19 mouse cellular contexts compared by ENCODE assay signal in genomic region chr9:96851634-96852033, GRCm38 (mm10). TPM values are rescaled to one million over a fixed set of nuclear protein-coding genes. Genes with fewer than 3 reads are reported as not detected.
DNase-seq lines count a peak whose midpoint lies in the region; ATAC-seq and TF ChIP-seq lines count a peak whose summit lies in the region.
"Had no signal": no experiment of that assay in that cellular context is flagged by ENCODE, and none has a peak within 500 bp of the region (broad histone marks: within the 10 kb centered on the region; RNA-seq: fewer than 3 reads in every experiment).

No protein-coding gene starts in this region.

- H3K4me1 ChIP-seq in midbrain, embryonic 13.5 days (replicated peaks), result peaks cover 17% of the 10 kb centered on the region
- peaks cover 16% of the 10 kb centered on the region for H3K4me1 ChIP-seq in midbrain, embryonic 10.5 days
- H3K4me1 ChIP-seq in stomach, postnatal 0 days (replicated peaks; ENCODE audit: control insufficient read depth, insufficient read depth), result peaks cover 2% of the 10 kb centered on the region; the same call in 1 of the 2 replicates
- H3K4me1 ChIP-seq: heart, embryonic 10.5 days had no signal

- H3K36me3 ChIP-seq in midbrain, embryonic 13.5 days, result peaks cover 3% of the 10 kb centered on the region; the same call in 1 of the 2 replicates
- H3K36me3 ChIP-seq in midbrain, embryonic 10.5 days, result peaks cover 29% of the 10 kb centered on the region
- no peaks in the 10 kb centered on the region for H3K36me3 ChIP-seq in stomach, postnatal 0 days (ENCODE audit: control insufficient read depth, insufficient read depth, low read length)
- H3K36me3 ChIP-seq: G1E; limb, embryonic 15.5 days; midbrain, embryonic 12.5 days had no signal

- H3K4me3 ChIP-seq in layer of hippocampus, adult 2 months, result no peak overlapping the region
- H3K4me3 ChIP-seq in midbrain, embryonic 13.5 days (replicated peaks), result no peak overlapping the region
- H3K4me3 ChIP-seq in midbrain, embryonic 10.5 days, result no peak overlapping the region
- no peak overlapping the region for H3K4me3 ChIP-seq in stomach, postnatal 0 days (ENCODE audit: low read depth, low read length)
- H3K4me3 ChIP-seq: heart, embryonic 10.5 days; limb, embryonic 15.5 days; midbrain, embryonic 12.5 days; myocyte had no signal

- TF ChIP-seq CTCF in layer of hippocampus, adult 2 months (conservative IDR thresholded peaks at IDR 0.05), result no peak
- TF ChIP-seq CTCF in stomach, postnatal 0 days (IDR thresholded peaks at IDR 0.05; ENCODE audit: low read depth), result no peak

- H3K27me3 ChIP-seq in midbrain, embryonic 13.5 days, result no peaks in the 10 kb centered on the region
- H3K27me3 ChIP-seq in midbrain, embryonic 10.5 days (ENCODE audit: low read depth, poor library complexity, severe bottlenecking), result no peaks in the 10 kb centered on the region
- no peaks in the 10 kb centered on the region for H3K27me3 ChIP-seq in stomach, postnatal 0 days (ENCODE audit: control insufficient read depth, insufficient read depth, low read length)
- H3K27me3 ChIP-seq: limb, embryonic 15.5 days; midbrain, embryonic 12.5 days had no signal

- no peaks in the 10 kb centered on the region for H3K9me3 ChIP-seq in midbrain, embryonic 13.5 days
- no peaks in the 10 kb centered on the region for H3K9me3 ChIP-seq in midbrain, embryonic 10.5 days (replicated peaks)
- H3K9me3 ChIP-seq in stomach, postnatal 0 days (ENCODE audit: control insufficient read depth, low read length), result no peaks in the 10 kb centered on the region
- H3K9me3 ChIP-seq: G1E; heart, embryonic 10.5 days; limb, embryonic 15.5 days; midbrain, embryonic 12.5 days had no signal

- ATAC-seq in midbrain, embryonic 13.5 days, result no peak
- peak; percentile 52; the same call in 1 of the 2 replicates for ATAC-seq in stomach, postnatal 0 days (ENCODE audit: low FRiP score, low TSS enrichment)
- ATAC-seq: forebrain, embryonic 14.5 days; liver, postnatal 0 days had no signal

- no peak overlapping the region for H3K4me2 ChIP-seq in midbrain, embryonic 13.5 days (replicated peaks)
- H3K4me2 ChIP-seq in stomach, postnatal 0 days (replicated peaks; ENCODE audit: low read depth), result no peak overlapping the region
- H3K4me2 ChIP-seq: limb, embryonic 15.5 days; midbrain, embryonic 12.5 days had no signal

- peak overlapping the region; percentile 19; the same call in 1 of the 2 replicates for H3K27ac ChIP-seq in layer of hippocampus, adult 2 months
- H3K27ac ChIP-seq in midbrain, embryonic 13.5 days, result no peak overlapping the region
- no peak overlapping the region for H3K27ac ChIP-seq in midbrain, embryonic 10.5 days (replicated peaks)
- peak overlapping the region; percentile 30; the same call in 1 of the 2 replicates for H3K27ac ChIP-seq in stomach, postnatal 0 days (replicated peaks)
- H3K27ac ChIP-seq: heart, embryonic 10.5 days; limb, embryonic 15.5 days; midbrain, embryonic 12.5 days had no signal

- TF ChIP-seq EP300 in stomach, postnatal 0 days (optimal IDR thresholded peaks at IDR 0.05), result no peak

- DNase-seq in layer of hippocampus, adult 2 months (ENCODE audit: low spot score in 2 of 2), result no peak
- DNase-seq in layer of hippocampus, postnatal 10 days (ENCODE audit: low spot score in 2 of 2), result no peak
- no peak for DNase-seq in midbrain, embryonic 10.5 days (ENCODE audit: low spot score)
- peak; percentile 62 to 68 for DNase-seq in left cerebral cortex, postnatal 36 days (ENCODE audit: low spot score in 2 of 2)
- no peak for DNase-seq in stomach, postnatal 0 days (ENCODE audit: low spot score)
- DNase-seq in adrenal gland, postnatal 25 days, result no peak
- DNase-seq: adrenal gland, adult 2 months; cerebellum, adult 8-10 months; gastrocnemius, postnatal 10 days; heart, postnatal 36 days; liver, postnatal 0 days; thymus, postnatal 14 days had no signal

- 75% methylated on average over 7 of the region's 7 CpGs for WGBS in midbrain, embryonic 13.5 days
- WGBS in midbrain, embryonic 10.5 days, result 74% methylated on average over 7 of the region's 7 CpGs
- WGBS in stomach, postnatal 0 days, result 44% methylated on average over 7 of the region's 7 CpGs

- H3K9ac ChIP-seq in midbrain, embryonic 13.5 days (replicated peaks), result 0 out of 2 replicates have a peak overlapping the region, but pooled peaks have one; percentile 2
- no peak overlapping the region for H3K9ac ChIP-seq in stomach, postnatal 0 days (ENCODE audit: low read length)
- H3K9ac ChIP-seq: limb, embryonic 15.5 days; liver, postnatal 0 days; midbrain, embryonic 12.5 days had no signal

- intact Hi-C loops in left cerebral cortex, postnatal 36 days (cut with DNase I), result no loop called here

RNA-seq across cellular contexts. Expression of gene Pxylp1, which starts 40.8 kb away (rescaled TPM):
- total RNA-seq in layer of hippocampus, adult 2 months (2021), result 10 to 100 TPM; 17.7 to 20.2 TPM
- total RNA-seq in layer of hippocampus, postnatal 10 days (2021), result 10 to 100 TPM; 16.6 to 18.9 TPM
- 63.6 and 70.7 TPM in 2 replicates for polyA plus RNA-seq in midbrain, embryonic 13.5 days (2015; fragmentation: Nextera tagmentation; extraction: Ambion mirVana)
- 49.1 and 56.6 TPM in 2 replicates for polyA plus RNA-seq in midbrain, embryonic 10.5 days (2016; fragmentation: Nextera tagmentation; extraction: Ambion mirVana)
- total RNA-seq in left cerebral cortex, postnatal 36 days (2021), result 10 to 100 TPM; 17.1 to 17.6 TPM
- 19.1 TPM in 2 replicates for polyA plus RNA-seq in stomach, postnatal 0 days (2015; fragmentation: Nextera tagmentation; extraction: Ambion mirVana)
- total RNA-seq in adrenal gland, postnatal 25 days (2021), result 7.8 and 13.1 TPM in 2 replicates
- polyA plus RNA-seq: G1E had no signal

Comparison
In these comparisons a context has a peak if more than half of its experiments do, and no peak if none do; other contexts are left out.
1. DNase-seq: peak in left cerebral cortex, postnatal 36 days (2 of 2); none in layer of hippocampus, adult 2 months (0 of 2), layer of hippocampus, postnatal 10 days (0 of 2), midbrain, embryonic 10.5 days (single experiment), stomach, postnatal 0 days (single experiment) and adrenal gland, postnatal 25 days (single experiment).
2. H3K27ac ChIP-seq: peak in layer of hippocampus, adult 2 months (single experiment) and stomach, postnatal 0 days (single experiment); none in midbrain, embryonic 13.5 days (single experiment) and midbrain, embryonic 10.5 days (single experiment).